Mouse (Mus musculus) right cerebral cortex, postnatal 25 days (tissue): Measurements from ENCODE around the gene Kantr.
A peak's percentile ranks its signal among the peaks of the same experiment; 100 is the strongest.
"Not testable (repeated sequence)": the region's sequence is repeated elsewhere in the genome, so short reads cannot be mapped to it uniquely, and the experiment has no call there.

Experiments
- DNase-seq: peaks from one replicate; pipeline ENCODE4 v3.0.0; 2022

Gene Kantr

GRCm38 (mm10) chrX:152326996-152327688, at the start of gene Kantr:
Kantr (minus strand) TSS chrX:152327495.
- peak; percentile 80 for DNase-seq

- DNase-seq, result peak; percentile 70
Observed at GRCm38 (mm10) chrX:152368397-152369273, 41.3 kb upstream of the Kantr start, which contains the start of gene Gpr173. Gpr173 (minus strand) TSS chrX:152368704.

- peak; percentile 21 for DNase-seq
Observed at GRCm38 (mm10) chrX:152368054-152368396, 40.7 kb upstream of the Kantr start.

GRCm38 (mm10) chrX:152366418-152366817, 39.1 kb upstream of the Kantr start:
- DNase-seq, result no peak

GRCm38 (mm10) chrX:152352553-152353153, 25.4 kb upstream of the Kantr start:
- DNase-seq, result no peak

GRCm38 (mm10) chrX:152347041-152347440, 19.7 kb upstream of the Kantr start:
- DNase-seq, result no peak

GRCm38 (mm10) chrX:152346587-152346986, 19.3 kb upstream of the Kantr start:
- DNase-seq, result no peak

GRCm38 (mm10) chrX:152342903-152343302, 15.6 kb upstream of the Kantr start:
- DNase-seq, result no peak

GRCm38 (mm10) chrX:152342358-152342901, 15.1 kb upstream of the Kantr start, which contains the start of gene Tspyl2:
Tspyl2 (minus strand) TSS chrX:152342425.
- peak; percentile 93 for DNase-seq

- peak; percentile 21 for DNase-seq
Observed at GRCm38 (mm10) chrX:152341496-152341895, 14.2 kb upstream of the Kantr start.

GRCm38 (mm10) chrX:152336546-152337332, 9.4 kb upstream of the Kantr start:
- DNase-seq, result peak; percentile 87

- DNase-seq, result not testable (repeated sequence)
Observed at GRCm38 (mm10) chrX:152336123-152336522, 8.8 kb upstream of the Kantr start.

GRCm38 (mm10) chrX:152329400-152329799, 2.1 kb upstream of the Kantr start:
- not testable (repeated sequence) for DNase-seq

GRCm38 (mm10) chrX:152327689-152328052, 376 bp upstream of the Kantr start:
- DNase-seq, result no peak

GRCm38 (mm10) chrX:152323584-152323983, 3.7 kb downstream of the Kantr start:
- no peak for DNase-seq

GRCm38 (mm10) chrX:152322776-152323175, 4.5 kb downstream of the Kantr start:
- DNase-seq, result no peak

- no peak for DNase-seq
Observed at GRCm38 (mm10) chrX:152320535-152320934, 6.8 kb downstream of the Kantr start.

- DNase-seq, result no peak
Observed at GRCm38 (mm10) chrX:152307942-152308341, 19.4 kb downstream of the Kantr start.

- no peak for DNase-seq
Observed at GRCm38 (mm10) chrX:152307371-152307770, 19.9 kb downstream of the Kantr start.

GRCm38 (mm10) chrX:152306224-152306623, 21.1 kb downstream of the Kantr start:
- DNase-seq, result no peak

GRCm38 (mm10) chrX:152287026-152287425, 40.3 kb downstream of the Kantr start:
- not testable (repeated sequence) for DNase-seq

GRCm38 (mm10) chrX:152284746-152285145, 42.5 kb downstream of the Kantr start:
- no peak for DNase-seq
